Mouse (Mus musculus): ENCODE data around the gene Cfap20. TPM values are rescaled to one million over a fixed set of nuclear protein-coding genes. Genes with fewer than 3 reads are reported as not detected.

Cfap20 gene
- polyA plus RNA-seq, 1 experiment from 2014 or later = 27.8 TPM

DNA sequence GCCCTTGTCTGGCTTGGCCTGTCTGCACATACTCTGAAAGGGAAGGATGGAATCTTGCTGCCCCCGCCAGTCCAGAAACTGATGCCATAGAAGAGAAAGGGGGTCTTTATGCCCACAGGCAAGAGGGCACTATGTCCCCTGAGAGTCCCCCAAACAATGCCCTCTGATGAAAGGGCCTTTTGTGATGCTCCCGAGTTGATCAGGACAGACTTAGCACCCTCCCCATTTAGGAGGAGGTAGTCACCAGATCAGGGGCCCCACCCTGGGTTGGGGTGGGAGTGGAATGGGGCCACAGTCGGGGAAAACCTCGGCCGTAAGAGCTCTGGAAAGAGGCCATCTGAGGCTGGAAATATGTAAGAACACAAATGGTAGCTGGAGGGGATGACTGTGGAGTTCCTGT, 37.5 kb downstream of the Cfap20 start:
- Histone ChIP-seq H3K27ac (ENCODE audit: low read length) (no peak overlapping the region), H3K4me1 (ENCODE audit: control insufficient read depth, low read depth, low read length) (no peaks in the 10 kb centered on the region), H3K9me3 (replicated peaks; ENCODE audit: control insufficient read depth, low read length) (no peaks in the 10 kb centered on the region), H3K27me3 (ENCODE audit: control insufficient read depth, insufficient read depth, low read depth, low read length) (no peaks in the 10 kb centered on the region), H3K36me3 (ENCODE audit: control insufficient read depth, insufficient read depth) (no peaks in the 10 kb centered on the region), H3K4me2 (ENCODE audit: low read depth, low read length) (no peak overlapping the region), H3K4me3 (ENCODE audit: low read depth, low read length) (no peak overlapping the region), H3K9ac (ENCODE audit: low read depth, low read length) (no peak overlapping the region)
- ATAC-seq (ENCODE audit: low read depth) = no peak
- 35% methylated on average over 5 of the region's 5 CpGs for WGBS (ENCODE audit: insufficient replicate concordance)

DNA sequence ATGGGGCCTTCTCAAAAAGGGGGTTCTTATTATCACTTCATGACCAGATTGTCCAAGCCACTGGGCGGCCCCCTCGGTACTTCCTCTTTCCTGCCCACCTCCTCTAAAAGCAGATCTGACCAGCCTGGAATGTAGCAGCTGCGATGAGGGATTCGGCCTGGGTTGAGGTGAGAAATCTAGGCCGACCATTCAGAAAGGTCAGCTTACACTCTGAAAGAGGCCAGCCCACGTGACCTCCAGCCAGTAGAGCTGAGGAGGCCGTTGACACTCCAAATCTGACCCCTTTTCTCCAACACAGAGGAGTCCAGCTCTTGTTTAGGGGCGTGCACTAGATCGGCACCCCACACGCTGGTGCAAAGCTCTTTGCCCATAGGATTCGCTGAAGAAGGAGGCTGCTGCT, 37.9 kb downstream of the Cfap20 start:
- ATAC-seq (ENCODE audit: low read depth) = no peak
- 27% methylated on average over 11 of the region's 11 CpGs for WGBS (ENCODE audit: insufficient replicate concordance)

GRCm38 (mm10) chr8:95395186-95395918, 39.3 kb downstream of the Cfap20 start:
- Histone ChIP-seq H3K4me3 (ENCODE audit: low read depth, low read length) (no peak overlapping the region), H3K36me3 (ENCODE audit: control insufficient read depth, insufficient read depth) (no peaks in the 10 kb centered on the region), H3K27me3 (ENCODE audit: control insufficient read depth, insufficient read depth, low read depth, low read length) (no peaks in the 10 kb centered on the region), H3K4me2 (ENCODE audit: low read depth, low read length) (no peak overlapping the region), H3K4me1 (ENCODE audit: control insufficient read depth, low read depth, low read length) (no peaks in the 10 kb centered on the region), H3K27ac (ENCODE audit: low read length) (no peak overlapping the region), H3K9ac (ENCODE audit: low read depth, low read length) (no peak overlapping the region), H3K9me3 (replicated peaks; ENCODE audit: control insufficient read depth, low read length) (no peaks in the 10 kb centered on the region)
- WGBS (ENCODE audit: insufficient replicate concordance) = 22% methylated on average over 8 of the region's 8 CpGs
- ATAC-seq (ENCODE audit: low read depth) = no peak

More for the DNA sequence above, 37.9 kb downstream of the Cfap20 start:
- no peaks in the 10 kb centered on the region for H3K27me3 ChIP-seq (ENCODE audit: control insufficient read depth, insufficient read depth, low read depth, low read length)
- H3K27ac ChIP-seq (ENCODE audit: low read length) = no peak overlapping the region
- H3K36me3 ChIP-seq (ENCODE audit: control insufficient read depth, insufficient read depth) = no peaks in the 10 kb centered on the region
- H3K9ac ChIP-seq (ENCODE audit: low read depth, low read length) = no peak overlapping the region
- no peak overlapping the region for H3K4me2 ChIP-seq (ENCODE audit: low read depth, low read length)
- H3K4me3 ChIP-seq (ENCODE audit: low read depth, low read length) = no peak overlapping the region
- H3K4me1 ChIP-seq (ENCODE audit: control insufficient read depth, low read depth, low read length) = no peaks in the 10 kb centered on the region
- H3K9me3 ChIP-seq (replicated peaks; ENCODE audit: control insufficient read depth, low read length) = no peaks in the 10 kb centered on the region

GRCm38 (mm10) chr8:95392604-95393003, 42.1 kb downstream of the Cfap20 start:
- Histone ChIP-seq H3K36me3 (ENCODE audit: control insufficient read depth, insufficient read depth) (no peaks in the 10 kb centered on the region), H3K27ac (ENCODE audit: low read length) (no peak overlapping the region), H3K4me3 (ENCODE audit: low read depth, low read length) (no peak overlapping the region), H3K27me3 (ENCODE audit: control insufficient read depth, insufficient read depth, low read depth, low read length) (no peaks in the 10 kb centered on the region), H3K4me1 (ENCODE audit: control insufficient read depth, low read depth, low read length) (no peaks in the 10 kb centered on the region), H3K9ac (ENCODE audit: low read depth, low read length) (no peak overlapping the region), H3K9me3 (replicated peaks; ENCODE audit: control insufficient read depth, low read length) (no peaks in the 10 kb centered on the region), H3K4me2 (ENCODE audit: low read depth, low read length) (no peak overlapping the region)
- peak; percentile 30 for ATAC-seq (ENCODE audit: low read depth)
- 18% methylated on average over 5 of the region's 5 CpGs for WGBS (ENCODE audit: insufficient replicate concordance)

- no peak overlapping the region for H3K27ac ChIP-seq (ENCODE audit: low read length)
- WGBS (ENCODE audit: insufficient replicate concordance) = 52% methylated on average over 7 of the region's 7 CpGs
- no peak overlapping the region for H3K4me2 ChIP-seq (ENCODE audit: low read depth, low read length)
- H3K27me3 ChIP-seq (ENCODE audit: control insufficient read depth, insufficient read depth, low read depth, low read length) = no peaks in the 10 kb centered on the region
- H3K36me3 ChIP-seq (ENCODE audit: control insufficient read depth, insufficient read depth) = no peaks in the 10 kb centered on the region
- H3K4me1 ChIP-seq (ENCODE audit: control insufficient read depth, low read depth, low read length) = no peaks in the 10 kb centered on the region
- H3K4me3 ChIP-seq (ENCODE audit: low read depth, low read length) = no peak overlapping the region
- H3K9me3 ChIP-seq (replicated peaks; ENCODE audit: control insufficient read depth, low read length) = no peaks in the 10 kb centered on the region
- no peak for ATAC-seq (ENCODE audit: low read depth)
- no peak overlapping the region for H3K9ac ChIP-seq (ENCODE audit: low read depth, low read length)
Measured at GRCm38 (mm10) chr8:95391101-95391500, 43.6 kb downstream of the Cfap20 start.

DNA sequence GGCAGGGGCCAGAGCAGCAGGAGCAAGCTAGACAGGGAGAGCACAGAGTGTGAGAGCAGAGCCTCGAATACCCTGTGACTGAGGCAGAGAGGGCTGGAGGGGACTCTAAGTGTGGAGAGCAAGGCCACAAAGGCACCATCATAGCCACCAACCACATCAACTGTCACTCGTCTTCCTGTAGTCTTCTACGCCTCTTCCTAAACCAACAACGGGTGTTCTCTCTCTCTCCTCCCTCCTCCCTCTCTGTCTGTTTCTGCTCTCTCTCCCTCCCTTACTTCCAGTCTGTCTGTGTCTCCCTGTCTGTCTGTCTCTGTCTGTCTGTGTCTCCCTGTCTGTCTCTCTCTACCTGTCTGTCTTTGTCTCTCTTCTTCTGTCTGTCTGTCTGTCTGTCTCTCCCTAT, 44.4 kb downstream of the Cfap20 start:
- no peaks in the 10 kb centered on the region for H3K36me3 ChIP-seq (ENCODE audit: control insufficient read depth, insufficient read depth)
- H3K4me2 ChIP-seq (ENCODE audit: low read depth, low read length) = no peak overlapping the region
- no peak for ATAC-seq (ENCODE audit: low read depth)
- no peak overlapping the region for H3K4me3 ChIP-seq (ENCODE audit: low read depth, low read length)
- no peaks in the 10 kb centered on the region for H3K4me1 ChIP-seq (ENCODE audit: control insufficient read depth, low read depth, low read length)
- no peak overlapping the region for H3K9ac ChIP-seq (ENCODE audit: low read depth, low read length)
- H3K9me3 ChIP-seq (replicated peaks; ENCODE audit: control insufficient read depth, low read length) = no peaks in the 10 kb centered on the region
- H3K27me3 ChIP-seq (ENCODE audit: control insufficient read depth, insufficient read depth, low read depth, low read length) = no peaks in the 10 kb centered on the region
- WGBS (ENCODE audit: insufficient replicate concordance) = 10% methylated on average over 4 of the region's 4 CpGs
- H3K27ac ChIP-seq (ENCODE audit: low read length) = no peak overlapping the region

GRCm38 (mm10) chr8:95387936-95388335, 46.7 kb downstream of the Cfap20 start:
- H3K4me3 ChIP-seq (ENCODE audit: low read depth, low read length) = no peak overlapping the region
- no peaks in the 10 kb centered on the region for H3K36me3 ChIP-seq (ENCODE audit: control insufficient read depth, insufficient read depth)
- no peak overlapping the region for H3K27ac ChIP-seq (ENCODE audit: low read length)
- no peak for ATAC-seq (ENCODE audit: low read depth)
- H3K27me3 ChIP-seq (ENCODE audit: control insufficient read depth, insufficient read depth, low read depth, low read length) = no peaks in the 10 kb centered on the region
- H3K9me3 ChIP-seq (replicated peaks; ENCODE audit: control insufficient read depth, low read length) = no peaks in the 10 kb centered on the region
- no peaks in the 10 kb centered on the region for H3K4me1 ChIP-seq (ENCODE audit: control insufficient read depth, low read depth, low read length)
- H3K9ac ChIP-seq (ENCODE audit: low read depth, low read length) = no peak overlapping the region
- WGBS (ENCODE audit: insufficient replicate concordance) = 66% methylated on average over 7 of the region's 7 CpGs
- no peak overlapping the region for H3K4me2 ChIP-seq (ENCODE audit: low read depth, low read length)

- no peaks in the 10 kb centered on the region for H3K9me3 ChIP-seq (replicated peaks; ENCODE audit: control insufficient read depth, low read length)
Measured at GRCm38 (mm10) chr8:95387221-95387620, 47.4 kb downstream of the Cfap20 start.

GRCm38 (mm10) chr8:95386037-95386436, 48.6 kb downstream of the Cfap20 start:
- Histone ChIP-seq H3K4me1 (ENCODE audit: control insufficient read depth, low read depth, low read length) (no peaks in the 10 kb centered on the region), H3K27me3 (ENCODE audit: control insufficient read depth, insufficient read depth, low read depth, low read length) (no peaks in the 10 kb centered on the region), H3K36me3 (ENCODE audit: control insufficient read depth, insufficient read depth) (no peaks in the 10 kb centered on the region), H3K9me3 (replicated peaks; ENCODE audit: control insufficient read depth, low read length) (no peaks in the 10 kb centered on the region), H3K27ac (ENCODE audit: low read length) (no peak overlapping the region), H3K4me3 (ENCODE audit: low read depth, low read length) (no peak overlapping the region), H3K9ac (ENCODE audit: low read depth, low read length) (no peak overlapping the region), H3K4me2 (ENCODE audit: low read depth, low read length) (no peak overlapping the region)
- no peak for ATAC-seq (ENCODE audit: low read depth)
- 53% methylated on average over 5 of the region's 5 CpGs for WGBS (ENCODE audit: insufficient replicate concordance)

More at GRCm38 (mm10) chr8:95387221-95387620, 47.4 kb downstream of the Cfap20 start:
- Histone ChIP-seq H3K4me2 (ENCODE audit: low read depth, low read length) (no peak overlapping the region), H3K4me3 (ENCODE audit: low read depth, low read length) (no peak overlapping the region), H3K27ac (ENCODE audit: low read length) (no peak overlapping the region), H3K27me3 (ENCODE audit: control insufficient read depth, insufficient read depth, low read depth, low read length) (no peaks in the 10 kb centered on the region), H3K36me3 (ENCODE audit: control insufficient read depth, insufficient read depth) (no peaks in the 10 kb centered on the region), H3K4me1 (ENCODE audit: control insufficient read depth, low read depth, low read length) (no peaks in the 10 kb centered on the region), H3K9ac (ENCODE audit: low read depth, low read length) (no peak overlapping the region)
- no peak for ATAC-seq (ENCODE audit: low read depth)
- WGBS (ENCODE audit: insufficient replicate concordance) = 69% methylated on average over 10 of the region's 10 CpGs

All from liver, embryonic 16.5 days (tissue).